Mouse (Mus musculus): ENCODE results near the gene Gpc3. TPM values are rescaled to one million over a fixed set of nuclear protein-coding genes. Genes with fewer than 3 reads are reported as not detected.
"Not testable (repeated sequence)": the region's sequence is repeated elsewhere in the genome, so short reads cannot be mapped to it uniquely, and the experiment has no call there.

Gpc3 gene
- polyA plus RNA-seq, 1 experiment from 2014 or later = 634 TPM

DNA sequence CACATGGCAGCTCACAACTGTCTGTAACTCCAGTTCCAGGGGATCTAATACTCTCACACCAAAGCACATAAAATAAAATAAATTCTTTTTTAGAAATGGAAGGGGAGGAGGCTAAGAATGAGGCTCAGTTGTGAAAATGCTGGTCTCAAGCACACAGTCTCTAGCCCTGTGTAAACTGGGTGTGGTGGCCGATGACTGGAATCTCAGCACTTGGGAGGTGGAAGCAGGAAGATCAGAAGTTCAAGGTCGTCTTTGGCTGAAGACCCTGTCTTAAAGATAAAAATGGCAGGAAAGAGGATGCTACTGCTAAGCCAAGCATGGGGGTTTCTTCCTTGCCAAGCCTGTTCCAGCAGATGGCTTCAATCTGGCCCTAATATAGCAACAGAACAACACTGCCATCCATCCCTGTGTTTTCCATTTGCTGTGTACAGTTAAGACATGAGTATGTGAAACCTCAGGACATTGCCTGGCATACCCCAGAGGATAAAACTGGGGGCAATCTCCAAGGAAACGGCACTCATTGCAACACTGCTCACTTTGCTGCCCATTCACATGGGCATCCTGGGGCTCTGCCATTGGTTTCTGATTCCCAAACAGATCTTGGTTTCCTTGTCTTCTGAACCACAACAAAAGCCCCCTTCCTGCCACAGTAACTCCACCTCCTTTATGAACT lies 334.9 kb downstream of the Gpc3 start:
- Histone ChIP-seq H3K4me3 (ENCODE audit: low read depth, low read length) (no peak overlapping the region), H3K27me3 (replicated peaks; ENCODE audit: control insufficient read depth, insufficient read depth, low read length) (no peaks in the 10 kb centered on the region), H3K4me2 (ENCODE audit: low read length) (no peak overlapping the region), H3K4me1 (replicated peaks; ENCODE audit: control insufficient read depth, insufficient read depth, low read length) (no peaks in the 10 kb centered on the region), H3K27ac (ENCODE audit: low read depth) (no peak overlapping the region), H3K36me3 (ENCODE audit: control insufficient read depth, insufficient read depth, low read length) (no peaks in the 10 kb centered on the region), H3K9me3 (ENCODE audit: control insufficient read depth, low read length) (no peaks in the 10 kb centered on the region), H3K9ac (ENCODE audit: low read length) (no peak overlapping the region)
- ATAC-seq (replicated peaks; ENCODE audit: low FRiP score, low TSS enrichment, low read depth) = no peak
- no peak for DNase-seq (ENCODE audit: low spot score)
- WGBS = 81% methylated on average over 3 of the region's 3 CpGs

DNA sequence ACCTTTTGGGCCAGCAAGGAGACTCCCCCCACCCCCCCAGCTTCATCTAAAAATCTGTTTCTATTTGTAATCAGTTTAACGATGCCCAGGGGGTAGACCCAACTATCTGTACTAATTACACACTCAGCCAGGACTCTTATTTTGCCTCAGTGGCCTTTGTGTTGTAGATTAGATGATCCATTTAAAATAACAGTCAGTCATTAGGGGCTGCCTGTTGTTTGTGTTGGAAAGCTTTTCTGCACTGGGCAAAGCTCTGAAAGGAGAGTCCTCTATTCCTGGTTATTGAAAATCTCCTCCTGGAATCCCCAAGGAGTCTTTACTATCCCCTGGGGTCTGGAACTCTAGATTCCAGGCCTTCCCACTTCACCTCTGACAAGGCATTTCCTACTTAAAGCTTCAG lies 336.2 kb downstream of the Gpc3 start:
- ATAC-seq (replicated peaks; ENCODE audit: low FRiP score, low TSS enrichment, low read depth) (no peak), DNase-seq (ENCODE audit: low spot score) (no peak)
- Histone ChIP-seq H3K27ac (ENCODE audit: low read depth) (no peak overlapping the region), H3K9me3 (ENCODE audit: control insufficient read depth, low read length) (no peaks in the 10 kb centered on the region), H3K36me3 (ENCODE audit: control insufficient read depth, insufficient read depth, low read length) (no peaks in the 10 kb centered on the region), H3K9ac (ENCODE audit: low read length) (no peak overlapping the region), H3K4me1 (replicated peaks; ENCODE audit: control insufficient read depth, insufficient read depth, low read length) (no peaks in the 10 kb centered on the region), H3K27me3 (replicated peaks; ENCODE audit: control insufficient read depth, insufficient read depth, low read length) (no peaks in the 10 kb centered on the region), H3K4me2 (ENCODE audit: low read length) (no peak overlapping the region), H3K4me3 (ENCODE audit: low read depth, low read length) (no peak overlapping the region)
- WGBS = 71% methylated on average over 1 of the region's 1 CpGs

DNA sequence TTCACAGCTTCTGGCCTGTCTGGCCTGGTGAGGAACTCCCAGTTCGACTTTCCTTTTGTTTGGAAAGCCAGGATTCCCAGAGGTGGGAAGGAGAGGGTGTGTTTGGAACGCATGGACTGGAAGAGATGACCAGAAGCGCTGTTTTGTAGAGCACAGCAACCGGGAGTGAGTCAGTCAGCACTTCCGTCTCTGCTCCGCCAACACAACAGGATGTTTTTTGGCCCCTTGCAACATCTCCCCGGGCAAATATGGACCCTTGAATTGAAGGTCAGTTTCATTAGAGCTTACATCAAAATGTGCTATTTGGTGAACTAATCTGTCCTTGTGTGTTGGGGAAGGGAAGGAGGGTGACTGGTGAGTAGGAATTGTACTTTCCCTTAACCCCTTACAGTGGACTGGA lies 340.7 kb downstream of the Gpc3 start:
- Histone ChIP-seq H3K27me3 (replicated peaks; ENCODE audit: control insufficient read depth, insufficient read depth, low read length) (no peaks in the 10 kb centered on the region), H3K27ac (ENCODE audit: low read depth) (no peak overlapping the region), H3K4me1 (replicated peaks; ENCODE audit: control insufficient read depth, insufficient read depth, low read length) (no peaks in the 10 kb centered on the region), H3K4me3 (ENCODE audit: low read depth, low read length) (no peak overlapping the region), H3K4me2 (ENCODE audit: low read length) (no peak overlapping the region), H3K9ac (ENCODE audit: low read length) (no peak overlapping the region), H3K36me3 (ENCODE audit: control insufficient read depth, insufficient read depth, low read length) (0 out of 2 replicates have a peak, but pooled peaks cover 9% of the 10 kb centered on the region), H3K9me3 (ENCODE audit: control insufficient read depth, low read length) (no peaks in the 10 kb centered on the region)
- ATAC-seq (replicated peaks; ENCODE audit: low FRiP score, low TSS enrichment, low read depth) (no peak), DNase-seq (ENCODE audit: low spot score) (no peak)
- 80% methylated on average over 7 of the region's 7 CpGs for WGBS

DNA sequence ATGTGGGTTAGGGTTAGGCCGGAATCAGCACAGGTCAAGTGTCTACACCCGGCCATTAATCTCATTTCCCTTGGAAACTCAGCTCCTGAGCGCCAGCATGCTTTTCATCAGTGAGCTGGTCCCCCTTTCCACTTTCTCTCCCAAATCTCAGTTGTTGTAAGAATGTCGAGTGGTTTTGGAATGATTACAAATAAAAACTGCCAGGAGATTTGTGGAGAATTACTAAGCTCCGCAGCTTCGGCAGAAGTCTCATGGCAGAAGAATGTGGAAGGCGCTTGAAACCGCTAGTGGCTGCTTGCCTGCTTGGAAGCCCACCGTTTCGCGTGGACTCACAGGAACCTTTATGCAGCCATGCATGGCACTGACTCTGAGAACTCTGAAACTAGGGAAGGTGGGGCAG lies 351.8 kb downstream of the Gpc3 start:
- Histone ChIP-seq H3K27me3 (replicated peaks; ENCODE audit: control insufficient read depth, insufficient read depth, low read length) (0 out of 2 replicates have a peak, but pooled peaks cover 5% of the 10 kb centered on the region), H3K9ac (ENCODE audit: low read length) (no peak overlapping the region), H3K4me3 (ENCODE audit: low read depth, low read length) (no peak overlapping the region), H3K27ac (ENCODE audit: low read depth) (no peak overlapping the region), H3K36me3 (ENCODE audit: control insufficient read depth, insufficient read depth, low read length) (no peaks in the 10 kb centered on the region), H3K4me2 (ENCODE audit: low read length) (no peak overlapping the region), H3K4me1 (replicated peaks; ENCODE audit: control insufficient read depth, insufficient read depth, low read length) (no peaks in the 10 kb centered on the region; the same call in 1 of the 2 replicates), H3K9me3 (ENCODE audit: control insufficient read depth, low read length) (no peaks in the 10 kb centered on the region)
- WGBS = 45% methylated on average over 11 of the region's 11 CpGs
- ATAC-seq (replicated peaks; ENCODE audit: low FRiP score, low TSS enrichment, low read depth) = no peak
- no peak for DNase-seq (ENCODE audit: low spot score)

DNA sequence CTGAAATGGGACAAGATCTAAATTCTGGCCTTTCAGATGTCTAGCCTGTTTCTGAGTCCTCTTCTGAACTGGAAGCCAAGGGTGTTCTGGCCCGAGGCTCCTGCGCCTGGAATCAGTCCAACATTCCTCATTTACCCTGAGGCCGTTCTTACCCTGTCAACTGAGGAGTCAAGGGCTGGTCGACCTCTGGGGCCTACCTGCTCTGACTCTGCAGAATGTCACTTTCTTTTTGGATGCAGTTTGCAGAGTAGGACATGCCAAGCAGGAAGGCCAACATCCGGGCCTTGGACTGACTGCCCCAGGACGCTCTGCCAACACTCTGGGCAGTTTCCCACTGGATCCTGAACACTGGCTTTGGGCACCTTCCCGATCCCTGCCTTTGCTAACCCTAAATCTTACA lies 352.2 kb downstream of the Gpc3 start:
- Histone ChIP-seq H3K9me3 (ENCODE audit: control insufficient read depth, low read length) (no peaks in the 10 kb centered on the region), H3K36me3 (ENCODE audit: control insufficient read depth, insufficient read depth, low read length) (no peaks in the 10 kb centered on the region), H3K27ac (ENCODE audit: low read depth) (no peak overlapping the region), H3K9ac (ENCODE audit: low read length) (no peak overlapping the region), H3K4me2 (ENCODE audit: low read length) (no peak overlapping the region), H3K27me3 (replicated peaks; ENCODE audit: control insufficient read depth, insufficient read depth, low read length) (0 out of 2 replicates have a peak, but pooled peaks cover 5% of the 10 kb centered on the region), H3K4me3 (ENCODE audit: low read depth, low read length) (no peak overlapping the region), H3K4me1 (replicated peaks; ENCODE audit: control insufficient read depth, insufficient read depth, low read length) (no peaks in the 10 kb centered on the region; the same call in 1 of the 2 replicates)
- ATAC-seq (replicated peaks; ENCODE audit: low FRiP score, low TSS enrichment, low read depth) (no peak), DNase-seq (ENCODE audit: low spot score) (no peak)
- WGBS = 50% methylated on average over 7 of the region's 7 CpGs

DNA sequence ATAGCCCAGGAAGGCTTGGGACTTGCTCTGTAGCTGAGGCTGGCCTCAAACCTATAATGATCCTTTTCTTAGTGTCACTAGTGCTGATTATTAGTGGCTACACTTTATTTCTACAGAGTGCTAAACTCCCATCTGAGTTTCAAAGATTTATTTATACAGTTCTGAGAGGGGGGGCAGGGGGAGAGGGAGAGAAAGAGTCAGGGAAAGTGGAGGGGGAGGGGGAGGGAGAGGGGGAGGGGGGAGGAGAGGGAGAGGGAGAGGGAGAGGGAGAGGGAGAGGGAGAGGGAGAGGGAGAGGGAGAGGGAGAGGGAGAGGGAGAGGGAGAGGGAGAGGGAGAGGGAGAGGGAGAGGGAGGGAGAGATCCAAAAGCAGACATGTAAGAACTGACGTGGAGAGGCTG lies 354.0 kb downstream of the Gpc3 start:
- H3K9ac ChIP-seq (ENCODE audit: low read length); H3K4me1 ChIP-seq (replicated peaks; ENCODE audit: control insufficient read depth, insufficient read depth, low read length); H3K36me3 ChIP-seq (ENCODE audit: control insufficient read depth, insufficient read depth, low read length); H3K27ac ChIP-seq (ENCODE audit: low read depth); H3K4me2 ChIP-seq (ENCODE audit: low read length); ATAC-seq (replicated peaks; ENCODE audit: low FRiP score, low TSS enrichment, low read depth); H3K27me3 ChIP-seq (replicated peaks; ENCODE audit: control insufficient read depth, insufficient read depth, low read length); DNase-seq (ENCODE audit: low spot score); H3K9me3 ChIP-seq (ENCODE audit: control insufficient read depth, low read length); H3K4me3 ChIP-seq (ENCODE audit: low read depth, low read length): not testable (repeated sequence)
- WGBS = 47% methylated on average over 1 of the region's 1 CpGs

DNA sequence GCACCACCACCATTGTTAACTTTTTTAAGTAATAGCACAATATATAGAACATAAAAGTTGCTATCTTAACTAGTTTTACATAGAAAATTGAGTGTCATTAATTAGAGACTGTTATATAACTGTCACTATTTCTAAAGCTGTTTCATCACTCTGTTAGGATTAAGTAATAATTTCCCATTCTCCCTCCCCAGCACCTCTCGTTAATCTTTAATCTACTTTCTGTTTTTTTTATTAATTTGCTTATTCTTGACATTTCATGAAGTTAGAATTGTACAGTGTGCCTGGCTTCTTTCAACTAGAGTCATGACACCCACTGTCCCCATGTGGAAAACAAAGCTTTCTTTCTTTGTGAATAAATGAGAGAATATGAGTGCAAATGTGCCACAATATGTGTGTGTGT lies 359.2 kb downstream of the Gpc3 start:
- no peak overlapping the region for H3K4me3 ChIP-seq (ENCODE audit: low read depth, low read length)
- no peak for DNase-seq (ENCODE audit: low spot score)
- no peak for ATAC-seq (replicated peaks; ENCODE audit: low FRiP score, low TSS enrichment, low read depth)

DNA sequence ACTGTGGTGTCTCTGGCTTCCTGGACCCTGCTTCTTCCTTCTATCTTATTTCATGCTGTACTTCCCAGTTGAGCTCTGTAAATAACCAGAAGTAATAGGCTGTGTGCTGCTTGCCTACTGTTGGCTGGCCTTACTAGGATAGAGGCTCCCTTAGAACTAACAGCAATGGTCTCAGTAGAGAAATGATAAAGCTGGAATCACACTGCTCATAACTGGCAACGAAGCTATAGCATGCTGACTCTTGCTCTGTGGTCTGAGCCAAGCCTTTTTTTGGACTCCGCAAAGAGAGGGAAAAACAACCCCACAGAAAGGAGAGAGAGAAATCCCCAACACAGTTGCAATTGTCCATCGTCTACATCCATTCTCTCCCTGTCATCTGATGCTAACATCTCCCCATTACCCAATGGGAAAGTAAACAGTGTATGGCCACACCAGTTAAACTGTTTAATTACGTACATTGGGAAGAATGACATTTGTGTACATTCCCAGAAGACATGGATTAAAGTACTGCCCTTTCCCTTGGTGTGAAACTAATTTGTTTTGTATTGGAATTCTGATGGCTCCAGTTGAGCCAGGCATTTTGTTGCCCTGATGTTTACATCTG lies 368.0 kb downstream of the Gpc3 start:
- DNase-seq (ENCODE audit: low spot score) (no peak), ATAC-seq (replicated peaks; ENCODE audit: low FRiP score, low TSS enrichment, low read depth) (no peak)
- no peaks in the 10 kb centered on the region for H3K4me1 ChIP-seq (replicated peaks; ENCODE audit: control insufficient read depth, insufficient read depth, low read length)
- H3K27me3 ChIP-seq (replicated peaks; ENCODE audit: control insufficient read depth, insufficient read depth, low read length) = no peaks in the 10 kb centered on the region
- no peak overlapping the region for H3K27ac ChIP-seq (ENCODE audit: low read depth)
- WGBS = 58% methylated on average over 4 of the region's 4 CpGs
- H3K4me3 ChIP-seq (ENCODE audit: low read depth, low read length) = no peak overlapping the region
- no peak overlapping the region for H3K9ac ChIP-seq (ENCODE audit: low read length)
- no peaks in the 10 kb centered on the region for H3K36me3 ChIP-seq (ENCODE audit: control insufficient read depth, insufficient read depth, low read length)
- H3K9me3 ChIP-seq (ENCODE audit: control insufficient read depth, low read length) = no peaks in the 10 kb centered on the region
- no peak overlapping the region for H3K4me2 ChIP-seq (ENCODE audit: low read length)

More for the DNA sequence above, 359.2 kb downstream of the Gpc3 start:
- Histone ChIP-seq H3K4me2 (ENCODE audit: low read length) (no peak overlapping the region), H3K27me3 (replicated peaks; ENCODE audit: control insufficient read depth, insufficient read depth, low read length) (no peaks in the 10 kb centered on the region), H3K27ac (ENCODE audit: low read depth) (no peak overlapping the region), H3K9ac (ENCODE audit: low read length) (no peak overlapping the region), H3K36me3 (ENCODE audit: control insufficient read depth, insufficient read depth, low read length) (no peaks in the 10 kb centered on the region), H3K9me3 (ENCODE audit: control insufficient read depth, low read length) (no peaks in the 10 kb centered on the region), H3K4me1 (replicated peaks; ENCODE audit: control insufficient read depth, insufficient read depth, low read length) (no peaks in the 10 kb centered on the region)
- 66% methylated on average over 1 of the region's 1 CpGs for WGBS

DNA sequence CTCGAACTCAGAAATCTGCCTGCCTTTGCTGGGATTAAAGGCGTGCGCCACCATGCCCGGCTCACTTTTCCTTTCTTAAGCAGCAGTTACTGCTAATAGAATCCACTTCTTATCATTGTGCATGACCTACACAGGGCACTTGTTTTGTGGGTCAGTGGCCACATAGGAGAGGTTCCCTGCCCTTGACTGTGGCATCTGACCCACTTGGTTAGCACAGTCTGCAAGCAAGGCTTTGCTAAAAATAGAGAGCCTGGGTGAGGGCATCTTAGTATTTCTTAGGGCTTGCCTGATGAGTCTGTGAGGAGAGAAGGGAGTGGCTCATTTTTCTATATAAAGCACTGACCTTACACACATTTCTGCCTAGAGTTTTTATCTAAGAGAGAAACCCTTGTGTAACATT lies 376.3 kb downstream of the Gpc3 start:
- WGBS = 91% methylated on average over 4 of the region's 4 CpGs
- no peak overlapping the region for H3K4me3 ChIP-seq (ENCODE audit: low read depth, low read length)
- DNase-seq (ENCODE audit: low spot score) (no peak), ATAC-seq (replicated peaks; ENCODE audit: low FRiP score, low TSS enrichment, low read depth) (no peak)
- no peak overlapping the region for H3K9ac ChIP-seq (ENCODE audit: low read length)
- H3K4me1 ChIP-seq (replicated peaks; ENCODE audit: control insufficient read depth, insufficient read depth, low read length) = no peaks in the 10 kb centered on the region
- H3K27ac ChIP-seq (ENCODE audit: low read depth) = no peak overlapping the region
- no peaks in the 10 kb centered on the region for H3K36me3 ChIP-seq (ENCODE audit: control insufficient read depth, insufficient read depth, low read length)
- no peak overlapping the region for H3K4me2 ChIP-seq (ENCODE audit: low read length)
- no peaks in the 10 kb centered on the region for H3K9me3 ChIP-seq (ENCODE audit: control insufficient read depth, low read length)
- 0 out of 2 replicates have a peak, but pooled peaks cover 2% of the 10 kb centered on the region for H3K27me3 ChIP-seq (replicated peaks; ENCODE audit: control insufficient read depth, insufficient read depth, low read length)

Measured in intestine, embryonic 14.5 days (tissue).